Mouse (Mus musculus): ENCODE measurements at regions not wholly inside any gene's neighbourhood (a gene's known extent, or its start where the extent isn't known, plus 50 kb on each side); places are given as distances from the start of the nearest gene placed in this dataset.

- no peak for TF ChIP-seq BHLHE40 (IDR thresholded peaks at IDR 0.05; ENCODE audit: low read depth, low read length)
- no peak for TF ChIP-seq ETS1 (conservative IDR thresholded peaks at IDR 0.05; ENCODE audit: low read depth, low read length)
- TF ChIP-seq CHD2 (IDR thresholded peaks at IDR 0.05; ENCODE audit: low read length) = no peak
- no peak for TF ChIP-seq IRF4 (IDR thresholded peaks at IDR 0.05; ENCODE audit: low read depth, low read length)
- TF ChIP-seq UBTF (IDR thresholded peaks at IDR 0.05; ENCODE audit: low read depth, low read length) = no peak
- no peak for TF ChIP-seq RCOR1 (conservative IDR thresholded peaks at IDR 0.05; ENCODE audit: low read depth, low read length)
- no peak for TF ChIP-seq MAZ (IDR thresholded peaks at IDR 0.05; ENCODE audit: low read depth, low read length)
- TF ChIP-seq MAFK (IDR thresholded peaks at IDR 0.05; ENCODE audit: insufficient replicate concordance, low read length) = no peak
- no peak for TF ChIP-seq MAX (IDR thresholded peaks at IDR 0.05; ENCODE audit: low read length)
- TF ChIP-seq CTCF (conservative IDR thresholded peaks at IDR 0.05 in 1 of 2, IDR thresholded peaks at IDR 0.05 in 1 of 2; ENCODE audit: low read depth in 2 of 2, low read length in 2 of 2) = no peak
- no peak for TF ChIP-seq TBP (conservative IDR thresholded peaks at IDR 0.05; ENCODE audit: low read depth, low read length)
- no peak for TF ChIP-seq EP300 (IDR thresholded peaks at IDR 0.05; ENCODE audit: low read length)
Observed at GRCm38 (mm10) chr11:44062446-44062845, 161.4 kb upstream of the Adra1b start.

Measured in CH12.LX (cell line).